Mouse (Mus musculus) neural tube, embryonic 14.5 days (tissue): ENCODE results near the gene Cxcl17. TPM values are rescaled to one million over a fixed set of nuclear protein-coding genes. Genes with fewer than 3 reads are reported as not detected.
"Not testable (repeated sequence)": the region's sequence is repeated elsewhere in the genome, so short reads cannot be mapped to it uniquely, and the experiment has no call there.

Experiments used
- ATAC-seq: fragments of 200-750 bp; cut with Nextera tagmentation; 2 replicates; pipeline ENCODE4 v1.8.0; 2017; ENCODE audit warnings: low read depth, mild to moderate bottlenecking, moderate TSS enrichment, moderate library complexity
- H3K27ac ChIP-seq: fragments of 300-500 bp; sonication (generic); 2 replicates; pipeline ENCODE4 v1.5.1; 2014; ENCODE audit warnings: low read depth, mild to moderate bottlenecking, control low read depth, low read length, moderate library complexity, mixed read lengths
- H3K27me3 ChIP-seq: fragments of 300-500 bp; sonication (generic); 2 replicates; pipeline ENCODE4 v1.6.1; 2014; ENCODE audit warnings: low read length; ENCODE audit not compliant: control insufficient read depth, insufficient read depth
- H3K36me3 ChIP-seq: fragments of 300-500 bp; sonication (generic); 2 replicates; pipeline ENCODE4 v1.6.1; 2014; ENCODE audit warnings: low read length, mixed read lengths; ENCODE audit not compliant: control insufficient read depth, insufficient read depth
- H3K4me1 ChIP-seq: fragments of 300-500 bp; sonication (generic); 2 replicates; pipeline ENCODE4 v1.6.1; 2014; ENCODE audit warnings: low read length; ENCODE audit not compliant: control insufficient read depth, insufficient read depth
- H3K4me2 ChIP-seq: fragments of 300-500 bp; sonication (generic); 2 replicates; pipeline ENCODE4 v1.6.1; 2014; ENCODE audit warnings: mild to moderate bottlenecking, low read depth, low read length, control low read depth
- H3K4me3 ChIP-seq: fragments of 300-500 bp; sonication (generic); 2 replicates; pipeline ENCODE4 v1.5.1; 2014; ENCODE audit warnings: low read depth, low read length, control low read depth, mixed read lengths
- H3K9ac ChIP-seq: fragments of 300-500 bp; sonication (generic); replicated peaks from 2 replicates; pipeline ENCODE4 v1.6.1; 2014; ENCODE audit warnings: low read depth, mild to moderate bottlenecking, control low read depth, low read length, mixed read lengths
- H3K9me3 ChIP-seq: fragments of 300-500 bp; sonication (generic); 2 replicates; pipeline ENCODE4 v1.6.1; 2016; ENCODE audit warnings: low read length; ENCODE audit not compliant: control insufficient read depth
- WGBS: fragments of 180-500 bp; shearing (Covaris S2); extraction: QIAGEN DNeasy Blood & Tissue Kit; methylation state at CpG from one replicate; pipeline ENCODE4 v1.1.7; 2014; 5-methylcytosine and 5-hydroxymethylcytosine counted together
- polyA plus RNA-seq: library from polyadenylated mRNA; unstranded; fragments of >200 nt; fragmentation: Nextera tagmentation; extraction: Ambion mirVana; gene quantifications from 2 replicates; pipeline ENCODE4 v1.2.1, GENCODE M21; 2014

Cxcl17 gene
- polyA plus RNA-seq, 1 experiment from 2014 or later: 0.66 TPM

DNA sequence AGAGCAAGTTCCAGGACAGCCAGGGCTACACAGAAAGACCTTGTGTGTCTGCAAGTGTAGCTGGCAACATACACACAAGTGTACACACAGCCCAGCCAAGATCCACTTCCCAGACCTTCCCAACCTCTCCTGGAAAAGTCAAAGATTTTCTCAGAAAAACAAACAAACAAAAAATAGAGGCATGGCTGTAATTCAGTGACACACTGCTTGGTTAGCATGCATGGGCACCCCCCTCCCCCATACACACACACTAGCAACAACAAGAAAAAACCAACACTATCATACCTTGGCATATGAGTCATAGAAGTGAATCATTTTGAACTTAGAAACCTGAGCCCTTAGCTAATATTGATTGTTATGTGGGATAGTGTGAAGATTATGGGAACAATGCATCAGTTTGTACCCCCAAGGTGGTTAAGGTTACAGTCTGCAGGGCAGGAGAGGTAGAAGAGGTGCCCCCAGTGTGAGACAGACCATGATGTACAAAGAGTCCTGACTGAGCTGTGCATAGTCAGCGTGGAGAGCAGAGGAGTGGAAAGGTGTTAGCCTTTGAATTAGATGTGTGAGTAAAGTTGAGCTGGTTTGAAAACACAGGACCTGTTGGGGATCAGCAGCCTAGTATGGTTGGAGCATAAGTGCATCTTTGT, 1.6 kb downstream of the Cxcl17 start:
- ATAC-seq: no peak

GRCm38 (mm10) chr7:25409114-25409760, 3.4 kb downstream of the Cxcl17 start:
- Histone ChIP-seq H3K4me2 (no peak overlapping the region), H3K9ac (no peak overlapping the region), H3K27me3 (no peaks in the 10 kb centered on the region), H3K4me1 (no peaks in the 10 kb centered on the region), H3K27ac (no peak overlapping the region), H3K9me3 (no peaks in the 10 kb centered on the region), H3K36me3 (no peaks in the 10 kb centered on the region), H3K4me3 (no peak overlapping the region)
- no peak for ATAC-seq
- 40% methylated on average over 4 of the region's 4 CpGs for WGBS

More for the DNA sequence above, 1.6 kb downstream of the Cxcl17 start:
- H3K4me3 ChIP-seq: no peak overlapping the region
- no peaks in the 10 kb centered on the region for H3K36me3 ChIP-seq
- 87% methylated on average over 1 of the region's 1 CpGs for WGBS
- H3K4me2 ChIP-seq: no peak overlapping the region
- no peak overlapping the region for H3K27ac ChIP-seq
- H3K27me3 ChIP-seq: no peaks in the 10 kb centered on the region
- no peaks in the 10 kb centered on the region for H3K4me1 ChIP-seq
- H3K9ac ChIP-seq: no peak overlapping the region
- H3K9me3 ChIP-seq: no peaks in the 10 kb centered on the region

GRCm38 (mm10) chr7:25406468-25406867, 6.2 kb downstream of the Cxcl17 start:
- H3K9ac ChIP-seq: no peak overlapping the region
- H3K9me3 ChIP-seq: no peaks in the 10 kb centered on the region
- WGBS: 88% methylated on average over 7 of the region's 7 CpGs
- no peak overlapping the region for H3K4me2 ChIP-seq
- H3K27me3 ChIP-seq: no peaks in the 10 kb centered on the region
- no peak for ATAC-seq
- H3K27ac ChIP-seq: no peak overlapping the region
- no peak overlapping the region for H3K4me3 ChIP-seq
- no peaks in the 10 kb centered on the region for H3K36me3 ChIP-seq
- H3K4me1 ChIP-seq: no peaks in the 10 kb centered on the region

DNA sequence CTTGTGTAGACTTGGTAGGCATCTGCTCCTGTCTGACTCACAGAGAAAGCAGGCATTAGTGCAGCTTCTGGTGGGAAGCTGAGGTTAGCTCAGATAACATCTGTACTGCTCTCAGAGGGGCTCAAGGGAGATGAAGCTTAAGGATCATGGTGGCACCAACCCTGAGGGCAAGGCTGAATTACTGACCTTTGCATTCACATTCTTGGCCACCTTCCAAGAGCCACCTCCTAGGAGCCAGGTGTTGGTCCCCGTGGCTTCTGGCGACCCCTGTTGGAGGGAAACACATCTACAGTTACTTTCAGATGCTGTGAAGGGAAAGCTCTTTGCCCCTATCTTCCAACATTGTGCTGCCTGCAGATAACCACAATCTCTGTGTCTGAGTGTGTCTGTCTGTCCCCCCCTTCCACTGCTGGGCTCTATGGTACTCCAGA, 10.0 kb downstream of the Cxcl17 start:
- ATAC-seq: no peak
- Histone ChIP-seq H3K4me2 (no peak overlapping the region), H3K4me1 (no peaks in the 10 kb centered on the region), H3K9me3 (no peaks in the 10 kb centered on the region), H3K4me3 (no peak overlapping the region), H3K9ac (no peak overlapping the region), H3K36me3 (no peaks in the 10 kb centered on the region), H3K27me3 (no peaks in the 10 kb centered on the region), H3K27ac (no peak overlapping the region)
- WGBS: 6% methylated on average over 2 of the region's 2 CpGs

DNA sequence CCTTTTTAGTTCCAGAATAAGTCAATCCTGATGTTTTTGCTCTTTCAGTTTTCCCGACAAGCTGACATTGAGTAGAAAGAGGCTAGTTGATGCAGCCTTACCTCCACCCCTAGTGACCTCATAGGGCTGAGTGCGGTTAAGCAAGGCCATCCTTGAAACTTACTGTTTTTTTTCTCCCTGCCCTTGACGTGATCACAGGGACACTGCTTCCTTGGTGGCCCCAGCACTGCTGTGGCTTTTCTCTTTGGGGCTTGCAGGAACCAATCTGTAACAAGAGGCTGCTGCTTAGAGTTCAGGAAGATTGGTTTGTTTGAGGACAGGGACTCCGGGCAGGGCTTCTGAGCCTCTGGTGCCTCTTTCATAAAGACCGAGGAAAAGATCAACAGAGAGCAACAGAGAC, 10.7 kb downstream of the Cxcl17 start:
- H3K27me3 ChIP-seq: no peaks in the 10 kb centered on the region
- no peaks in the 10 kb centered on the region for H3K4me1 ChIP-seq
- no peak for ATAC-seq
- no peak overlapping the region for H3K4me2 ChIP-seq
- no peaks in the 10 kb centered on the region for H3K9me3 ChIP-seq
- no peaks in the 10 kb centered on the region for H3K36me3 ChIP-seq
- no peak overlapping the region for H3K27ac ChIP-seq
- H3K9ac ChIP-seq: no peak overlapping the region
- WGBS: 48% methylated on average over 5 of the region's 5 CpGs
- no peak overlapping the region for H3K4me3 ChIP-seq

GRCm38 (mm10) chr7:25401551-25401950, 11.1 kb downstream of the Cxcl17 start:
- Histone ChIP-seq H3K9me3 (no peaks in the 10 kb centered on the region), H3K27me3 (no peaks in the 10 kb centered on the region), H3K4me3 (no peak overlapping the region), H3K4me2 (no peak overlapping the region), H3K36me3 (no peaks in the 10 kb centered on the region), H3K27ac (no peak overlapping the region), H3K9ac (no peak overlapping the region), H3K4me1 (no peaks in the 10 kb centered on the region)
- no peak for ATAC-seq
- 71% methylated on average over 2 of the region's 2 CpGs for WGBS

GRCm38 (mm10) chr7:25399028-25399427, 13.7 kb downstream of the Cxcl17 start:
- not testable (repeated sequence) for H3K36me3 ChIP-seq, ATAC-seq, H3K9me3 ChIP-seq, H3K9ac ChIP-seq, H3K4me2 ChIP-seq, H3K27ac ChIP-seq, H3K27me3 ChIP-seq, H3K4me3 ChIP-seq
- H3K4me1 ChIP-seq: peaks cover 14% of the 10 kb centered on the region

DNA sequence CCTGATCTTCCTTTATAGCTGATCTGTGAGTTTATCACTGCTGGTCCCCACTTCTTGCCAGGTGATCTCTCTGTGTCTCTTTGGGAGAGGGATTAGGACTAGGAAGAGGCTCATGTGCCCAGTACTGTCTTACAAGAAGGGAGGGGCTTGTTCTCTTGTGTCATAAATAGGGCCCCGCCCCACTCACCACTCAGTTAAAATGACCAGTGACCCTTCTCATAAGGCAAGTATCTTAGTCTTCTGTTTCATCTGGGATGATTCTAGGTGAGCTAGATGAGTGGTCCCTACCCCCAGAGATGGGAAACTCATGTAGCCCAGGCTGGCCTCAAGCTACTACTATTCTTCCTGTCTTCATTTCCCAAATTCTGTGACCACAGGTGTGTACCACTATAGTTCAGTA, 14.1 kb downstream of the Cxcl17 start, which contains the start of gene Lipe:
Lipe (minus strand) TSS at position 101 of the 400 bp plus-strand sequence.
- Histone ChIP-seq H3K27ac (no peak within 1 kb of the TSS), H3K9me3 (no peaks in the 10 kb centered on the region), H3K4me3 (no peak within 1 kb of the TSS), H3K36me3 (no peaks in the 10 kb centered on the region), H3K4me1 (peaks cover 18% of the 10 kb centered on the region), H3K4me2 (no peak within 1 kb of the TSS), H3K27me3 (no peaks in the 10 kb centered on the region), H3K9ac (no peak within 1 kb of the TSS)
- 100% methylated on average over 1 of the region's 1 CpGs for WGBS
- ATAC-seq: no peak

GRCm38 (mm10) chr7:25396621-25397020, 16.1 kb downstream of the Cxcl17 start:
- Histone ChIP-seq H3K27ac (no peak overlapping the region), H3K9ac (no peak overlapping the region), H3K4me1 (peaks cover 23% of the 10 kb centered on the region), H3K36me3 (no peaks in the 10 kb centered on the region), H3K27me3 (no peaks in the 10 kb centered on the region), H3K4me2 (peak overlapping the region; percentile 72), H3K9me3 (no peaks in the 10 kb centered on the region), H3K4me3 (peak overlapping the region; percentile 43; the same call in 1 of the 2 replicates)
- peak; percentile 1; the same call in 1 of the 2 replicates for ATAC-seq
- 87% methylated on average over 14 of the region's 14 CpGs for WGBS
